Mouse (Mus musculus) lung, postnatal 10 days (tissue): ENCODE measurements at regions not wholly inside any gene's neighbourhood (a gene's known extent, or its start where the extent isn't known, plus 50 kb on each side); places are given as distances from the start of the nearest gene placed in this dataset.

Experiments used
- DNase-seq: peaks from one replicate; pipeline ENCODE4 v3.0.0; 2021

- no peak for DNase-seq
These were observed 98.8 kb upstream of the Vash1 start for GRCm38 (mm10) chr12:86579716-86580115.

- peak; percentile 33 for DNase-seq
These were observed 98.3 kb upstream of the Vash1 start for GRCm38 (mm10) chr12:86580132-86580718.

DNA sequence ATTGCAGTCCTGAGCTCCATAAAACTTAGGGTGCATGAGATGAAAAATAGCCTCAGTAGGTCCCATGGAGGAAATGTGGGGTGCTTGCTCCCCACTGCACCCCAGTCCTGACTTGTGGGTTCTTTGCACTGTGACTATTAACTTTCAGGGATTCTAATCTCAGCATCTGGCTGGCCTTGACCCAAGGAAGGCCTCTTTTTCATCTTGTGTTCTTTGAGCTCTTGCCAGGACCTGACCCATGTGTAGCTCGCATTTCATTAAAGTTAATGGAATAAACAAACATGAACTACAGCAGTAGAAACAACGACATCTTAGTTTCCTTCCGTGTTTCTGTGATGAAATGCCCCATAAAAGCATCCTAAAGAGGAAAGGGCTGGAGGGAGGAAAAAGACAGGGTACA, 96.4 kb upstream of the Vash1 start:
- no peak for DNase-seq

GRCm38 (mm10) chr12:86588010-86588409, 90.5 kb upstream of the Vash1 start:
- DNase-seq: no peak

- DNase-seq: no peak
These were observed 86.0 kb upstream of the Vash1 start for GRCm38 (mm10) chr12:86592509-86592908.

DNA sequence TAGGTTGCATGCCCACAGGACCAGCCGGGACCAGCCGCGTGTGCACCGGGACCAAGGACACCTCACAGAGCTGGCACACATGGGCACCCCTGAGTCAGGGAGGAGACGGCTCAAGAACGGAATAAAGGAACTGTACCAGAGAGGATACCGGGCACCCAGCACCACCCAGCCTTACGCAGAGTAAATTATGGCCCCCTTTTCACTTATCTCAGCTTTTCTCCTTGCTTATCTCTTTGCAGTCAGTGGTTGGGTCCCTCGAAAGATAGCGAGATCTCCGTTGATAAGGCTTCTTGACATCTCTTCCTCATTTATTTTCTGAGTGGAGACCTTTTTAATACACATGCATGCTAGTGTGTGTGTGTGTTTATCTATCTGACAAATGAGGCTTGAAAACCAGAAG, 83.9 kb upstream of the Vash1 start:
- DNase-seq: no peak

DNA sequence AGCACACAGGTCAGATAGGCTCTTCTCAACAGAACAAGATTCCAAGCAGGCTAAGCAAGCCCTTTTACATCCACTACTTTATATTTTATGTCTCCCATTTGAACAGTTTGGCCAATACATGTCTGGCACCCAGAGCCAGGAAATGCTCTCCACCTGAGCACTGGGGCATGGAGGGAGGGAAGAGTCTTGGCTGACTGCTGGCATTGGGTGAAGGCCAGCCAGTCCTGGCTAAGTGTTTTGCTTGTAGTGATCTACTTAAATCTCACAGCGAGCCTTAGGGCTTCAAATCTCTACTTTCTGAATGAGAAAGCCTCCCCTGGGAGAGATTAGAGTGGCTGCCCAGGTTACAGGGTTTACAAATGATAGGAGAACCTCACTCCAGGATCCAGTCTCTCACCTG, 78.5 kb upstream of the Vash1 start:
- DNase-seq: no peak

DNA sequence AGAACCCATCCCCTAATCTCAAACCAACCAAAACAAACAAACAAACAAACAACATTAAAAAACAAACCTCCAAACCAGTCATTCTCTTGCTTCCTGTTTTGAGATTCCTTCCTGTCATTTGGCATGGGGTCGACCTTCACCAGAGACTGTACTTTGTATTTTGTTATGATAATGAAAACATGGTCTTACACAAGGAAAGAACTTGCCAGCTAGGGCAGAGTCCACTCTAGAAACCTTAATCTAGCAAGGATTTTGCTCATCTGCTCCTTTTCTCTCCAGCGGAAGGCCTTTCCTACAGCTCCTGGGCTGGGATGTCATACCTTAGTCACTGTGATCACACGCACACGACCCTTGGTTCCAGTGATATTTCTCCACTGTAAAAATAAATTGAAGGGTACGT, 75.0 kb upstream of the Vash1 start:
- DNase-seq: no peak

DNA sequence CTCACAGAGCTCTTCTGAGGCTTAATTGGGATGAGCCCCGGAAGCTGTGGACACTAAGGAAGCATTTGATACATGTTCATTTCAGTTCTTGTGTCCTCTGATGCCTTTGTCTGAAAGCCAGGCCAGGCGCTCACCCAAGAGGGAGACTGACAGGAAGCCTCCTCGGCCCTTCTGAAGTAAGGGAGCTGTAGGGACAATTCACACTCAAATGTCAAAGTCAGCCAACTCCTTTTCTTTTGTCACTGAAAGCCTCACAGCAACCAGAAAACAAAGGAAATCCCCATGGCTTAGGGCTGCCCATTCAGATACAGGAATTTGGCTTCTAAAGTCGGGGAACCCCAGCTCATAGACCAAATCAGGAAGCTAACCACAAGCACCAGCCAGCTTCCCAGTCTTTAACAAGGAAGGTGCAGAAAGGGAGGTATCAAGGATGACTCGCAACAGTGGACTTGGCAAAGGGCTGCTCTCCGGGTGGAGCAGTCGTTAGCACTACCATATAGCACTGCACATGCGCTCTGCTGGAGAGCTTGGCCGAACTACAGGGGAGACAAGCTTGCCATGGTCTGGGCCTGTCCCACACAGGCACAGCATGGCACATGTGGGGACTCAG, 66.0 kb upstream of the Vash1 start:
- peak; percentile 58 for DNase-seq

DNA sequence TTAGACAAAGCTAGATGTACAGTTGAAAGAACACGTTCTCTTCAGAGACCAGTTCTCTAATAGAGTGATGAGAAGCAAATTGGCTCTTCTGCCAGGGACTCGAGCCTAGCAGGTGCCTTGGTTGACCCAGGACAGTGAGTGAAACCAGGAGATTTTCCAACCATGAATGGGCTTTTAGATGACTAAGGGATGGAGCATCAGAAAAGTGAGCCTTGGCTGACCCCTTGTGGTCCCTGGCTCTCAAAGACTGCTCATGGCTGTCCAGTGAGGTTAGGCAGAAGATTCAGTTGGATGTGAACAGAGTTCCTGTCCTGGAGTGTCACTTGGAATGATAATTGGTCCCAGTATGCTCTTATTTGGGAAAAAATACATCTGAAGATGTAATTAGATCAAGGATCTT, 64.3 kb upstream of the Vash1 start:
- peak; percentile 71 for DNase-seq

DNA sequence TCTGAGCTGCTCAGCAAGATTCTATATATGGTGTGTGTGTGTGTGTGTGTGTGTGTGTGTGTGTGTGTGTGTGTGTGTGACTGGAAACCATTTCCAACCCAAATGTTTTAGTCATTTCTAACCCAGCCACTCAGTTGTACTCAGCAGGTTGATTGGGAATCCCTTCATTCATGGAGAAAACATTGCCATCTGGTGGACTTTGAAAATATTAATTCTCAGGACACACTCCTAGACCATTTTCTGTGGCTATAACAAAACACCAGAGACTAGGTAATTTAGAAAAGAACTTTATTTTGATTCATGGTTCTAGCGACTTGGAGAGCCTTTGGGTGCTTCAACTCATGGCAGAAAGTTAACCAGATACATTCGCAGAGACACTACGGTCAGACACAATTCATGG, 62.2 kb upstream of the Vash1 start:
- DNase-seq: no peak

- DNase-seq: no peak
These were observed 54.3 kb upstream of the Vash1 start for GRCm38 (mm10) chr12:86624195-86624594.

DNA sequence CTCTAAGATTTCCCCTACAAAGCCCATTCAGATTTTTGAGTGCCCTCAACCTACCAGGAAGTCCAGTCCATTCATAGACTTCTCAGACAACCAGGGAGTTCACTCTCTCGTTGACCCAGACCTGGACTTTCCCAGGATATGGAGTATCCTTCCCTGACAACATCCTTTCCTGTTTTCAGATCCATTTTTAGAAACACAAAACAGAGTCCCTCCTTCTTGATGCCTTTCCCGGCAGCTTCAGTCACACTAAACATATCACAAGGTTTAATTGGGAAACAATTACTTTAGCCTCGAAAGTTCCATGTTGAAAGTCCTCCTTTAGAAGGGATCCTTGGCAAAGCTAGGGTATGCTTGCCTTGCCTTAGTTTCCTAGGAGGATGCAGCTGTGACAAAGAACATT, 51.8 kb upstream of the Vash1 start:
- no peak for DNase-seq

DNA sequence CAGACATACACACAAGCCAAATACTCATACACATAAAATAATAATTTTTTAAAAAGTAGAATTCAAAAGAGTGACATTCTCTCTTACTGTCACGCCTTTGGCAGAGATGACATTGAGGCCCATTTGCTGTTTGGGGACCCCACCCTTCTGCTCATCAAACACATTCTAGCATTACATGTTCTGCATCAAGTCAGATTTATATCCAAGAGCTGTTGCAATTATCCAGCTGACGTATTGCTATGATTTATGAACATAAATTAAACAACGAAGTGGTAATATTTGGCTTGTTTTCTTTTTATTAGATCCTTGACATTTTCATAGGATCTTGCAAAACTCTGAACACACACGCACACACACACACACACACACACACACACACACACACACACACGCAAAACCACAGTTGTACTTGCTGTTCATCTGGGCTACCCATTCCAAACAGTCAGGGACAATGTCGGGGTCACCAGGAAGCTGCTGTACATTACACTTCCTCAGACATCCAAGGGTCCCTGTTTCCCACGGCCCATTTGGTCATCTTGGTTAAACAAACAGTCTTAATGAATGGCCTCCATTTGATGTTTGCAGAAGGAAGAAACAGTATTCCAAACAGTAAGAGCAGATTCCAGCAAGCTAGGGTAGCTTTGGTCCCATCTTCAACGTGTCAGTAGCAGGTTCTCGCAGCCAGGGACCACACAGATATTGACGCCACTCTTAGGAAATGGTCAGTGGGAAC, 50.3 kb upstream of the Vash1 start:
- peak; percentile 63 for DNase-seq
